Mouse (Mus musculus) cortical plate, adult 2 months (tissue): ENCODE measurements around the gene Strn3.

Experiments
- CTCF ChIP-seq: fragments of 200-500 bp; IDR thresholded peaks from 2 replicates; pipeline ENCODE4 v1.5.1; 2011; ENCODE audit warnings: mild to moderate bottlenecking, control low read depth, low read length; ENCODE audit not compliant: insufficient read depth; ENCODE audit errors: extremely low read depth
- POLR2A ChIP-seq: fragments of 200-500 bp; IDR thresholded peaks from 2 replicates; pipeline ENCODE4 v1.6.1; 2011; ENCODE audit warnings: mild to moderate bottlenecking, low read length, control low read depth; ENCODE audit not compliant: insufficient read depth; ENCODE audit errors: extremely low read depth

- TF ChIP-seq POLR2A, result no peak
- no peak for TF ChIP-seq CTCF
Measured at GRCm38 (mm10) chr12:51693419-51693818, 1.7 kb upstream of the Strn3 start.
